Mouse (Mus musculus) ES-E14 (cell line): Measurements from ENCODE around the gene Chst11.

Experiments used
- CHD2 ChIP-seq: IDR thresholded peaks from 2 replicates; pipeline ENCODE4 v1.6.1; 2014; ENCODE audit warnings: mild to moderate bottlenecking, low read depth, low read length, inconsistent platforms
- HCFC1 ChIP-seq: IDR thresholded peaks from 2 replicates; pipeline ENCODE4 v1.6.1; 2012; ENCODE audit warnings: low read length, inconsistent platforms, borderline replicate concordance; ENCODE audit not compliant: insufficient read depth
- MAFK ChIP-seq: IDR thresholded peaks from 2 replicates; pipeline ENCODE4 v1.6.1; 2014; ENCODE audit warnings: mild to moderate bottlenecking, low read depth, low read length, inconsistent platforms; ENCODE audit not compliant: insufficient read depth
- ZNF384 ChIP-seq: IDR thresholded peaks from 2 replicates; pipeline ENCODE4 v1.6.1; 2012; ENCODE audit warnings: low read depth, low read length, inconsistent platforms

DNA sequence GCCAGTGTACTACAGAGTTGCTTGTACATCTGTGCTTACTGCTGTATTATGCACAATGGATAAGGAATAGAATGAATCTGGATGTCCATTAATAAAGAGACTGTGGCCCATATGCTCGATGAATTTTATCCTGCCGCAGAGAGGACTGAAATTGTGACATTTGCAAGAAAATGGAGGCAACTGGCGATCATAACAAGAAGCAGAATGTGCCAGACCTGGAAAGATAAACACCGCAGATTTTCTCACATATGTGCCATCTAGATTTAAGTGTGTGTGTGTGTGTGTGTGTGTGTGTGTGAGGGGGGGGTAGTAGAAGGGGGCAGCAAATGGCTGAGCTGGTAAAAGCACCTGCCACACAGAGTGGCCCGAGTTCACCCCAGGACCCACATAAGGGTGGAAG lies 79.5 kb downstream of the Chst11 start:
- TF ChIP-seq ZNF384 (no peak), MAFK (no peak), CHD2 (no peak), HCFC1 (no peak)
